Mouse (Mus musculus) kidney, postnatal 36 days (tissue): ENCODE results near the gene Grifin.

Experiments used
- DNase-seq, 2 experiments: peaks; one replicate each; pipeline ENCODE4 v3.0.0; 2021 to 2022; ENCODE audit warnings: mixed read lengths in 2 of 2

Grifin gene

GRCm38 (mm10) chr5:140564896-140565295 is at the start of gene Grifin:
Gene Grifin, minus strand, starts transcription at chr5:140565071.
- DNase-seq = no peak

GRCm38 (mm10) chr5:140614141-140614540 is 49.3 kb upstream of the Grifin start:
- DNase-seq = no peak

GRCm38 (mm10) chr5:140612191-140612590 is 47.3 kb upstream of the Grifin start:
- no peak for DNase-seq

- DNase-seq = no peak
These were observed 46.8 kb upstream of the Grifin start for GRCm38 (mm10) chr5:140611611-140612185.

- peak; percentile 77 to 80 for DNase-seq
These were observed 46.2 kb upstream of the Grifin start for GRCm38 (mm10) chr5:140611021-140611583.

- peak; percentile 57 to 76 for DNase-seq
These were observed 45.6 kb upstream of the Grifin start for GRCm38 (mm10) chr5:140610273-140611011.

GRCm38 (mm10) chr5:140609511-140610272 is 44.8 kb upstream of the Grifin start:
- peak; percentile 54 to 66 for DNase-seq

GRCm38 (mm10) chr5:140608634-140609015 is 43.8 kb upstream of the Grifin start:
- DNase-seq = no peak

- DNase-seq = no peak
These were observed 43.2 kb upstream of the Grifin start for GRCm38 (mm10) chr5:140607836-140608633.

GRCm38 (mm10) chr5:140607001-140607835 is 42.3 kb upstream of the Grifin start, which contains the start of gene Lfng:
Gene Lfng, plus strand, starts transcription at chr5:140607320.
- DNase-seq = peak; percentile 94 to 95

GRCm38 (mm10) chr5:140606386-140606785 is 41.5 kb upstream of the Grifin start:
- peak in 1 of 2 experiments; percentile 35 for DNase-seq

GRCm38 (mm10) chr5:140605228-140605627 is 40.4 kb upstream of the Grifin start:
- no peak for DNase-seq

- no peak for DNase-seq
These were observed 39.5 kb upstream of the Grifin start for GRCm38 (mm10) chr5:140604386-140604785.

GRCm38 (mm10) chr5:140602540-140602939 is 37.7 kb upstream of the Grifin start:
- DNase-seq = no peak

- DNase-seq = no peak
These were observed 36.8 kb upstream of the Grifin start for GRCm38 (mm10) chr5:140601712-140602111.

- peak in 1 of 2 experiments; percentile 38 for DNase-seq
These were observed 35.1 kb upstream of the Grifin start for GRCm38 (mm10) chr5:140599939-140600338.

GRCm38 (mm10) chr5:140597787-140598186 is 32.9 kb upstream of the Grifin start:
- no peak for DNase-seq

GRCm38 (mm10) chr5:140596927-140597588 is 32.2 kb upstream of the Grifin start:
- DNase-seq = peak; percentile 81 to 86

- DNase-seq = peak in 1 of 2 experiments; percentile 36
These were observed 31.6 kb upstream of the Grifin start for GRCm38 (mm10) chr5:140596426-140596825.

GRCm38 (mm10) chr5:140594846-140595245 is 30.0 kb upstream of the Grifin start:
- no peak for DNase-seq
